Mouse (Mus musculus) cerebellum, postnatal 14 days (tissue): ENCODE measurements at regions not wholly inside any gene's neighbourhood (a gene's known extent, or its start where the extent isn't known, plus 50 kb on each side); places are given as distances from the start of the nearest gene placed in this dataset.

Experiments
- DNase-seq, 2 experiments: peaks; one replicate each; pipeline ENCODE4 v3.0.0; 2021; ENCODE audit warnings: mixed read lengths in 2 of 2

DNA sequence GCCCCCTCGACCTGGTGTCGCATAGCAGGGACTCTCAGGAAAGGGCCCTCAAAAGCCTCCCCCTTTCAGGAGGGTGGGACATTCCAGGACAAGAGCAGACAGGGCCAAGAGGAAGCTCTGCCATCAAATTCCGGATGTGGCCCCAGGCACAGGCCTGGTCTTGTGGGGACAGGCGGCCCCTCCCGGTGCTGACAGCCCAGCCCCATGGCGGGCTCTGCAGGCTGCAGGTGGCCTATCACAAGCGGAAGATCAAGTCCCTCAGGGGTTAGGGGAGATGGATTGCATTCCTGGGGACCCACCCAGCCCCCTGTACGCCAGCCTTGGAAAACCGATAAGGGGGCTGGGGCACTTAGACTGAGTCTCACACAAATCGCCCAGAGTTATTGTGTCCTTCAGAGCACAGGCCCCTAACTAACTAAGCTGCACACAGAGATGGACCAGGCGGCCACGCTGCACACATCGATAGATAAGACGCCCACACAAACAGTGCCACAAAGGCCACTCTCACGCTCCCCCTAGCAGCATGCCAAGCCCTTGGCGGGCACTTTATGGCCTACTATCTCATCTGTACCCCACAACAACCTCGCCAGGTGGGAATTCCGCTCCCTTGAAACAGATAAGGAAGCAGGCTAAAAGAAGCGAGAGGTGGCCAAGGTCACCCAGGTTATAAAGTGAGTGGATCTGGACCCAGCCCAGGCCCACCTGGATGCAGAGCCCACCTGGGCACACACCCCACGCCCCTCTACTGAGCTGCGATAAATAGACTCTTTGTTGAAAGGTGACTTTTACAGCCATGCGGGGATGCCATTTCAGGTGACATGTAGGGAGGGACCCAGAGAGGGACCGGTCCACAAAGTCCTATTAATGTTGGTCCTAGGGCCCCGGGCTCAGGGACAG lies 55.5 kb downstream of the Gm5294 start:
- DNase-seq, result no peak

GRCm38 (mm10) chr5:138881649-138882226 lies 61.9 kb downstream of the Gm5294 start:
- no peak for DNase-seq

- no peak for DNase-seq
These were observed 63.7 kb downstream of the Gm5294 start for GRCm38 (mm10) chr5:138883573-138883972.

DNA sequence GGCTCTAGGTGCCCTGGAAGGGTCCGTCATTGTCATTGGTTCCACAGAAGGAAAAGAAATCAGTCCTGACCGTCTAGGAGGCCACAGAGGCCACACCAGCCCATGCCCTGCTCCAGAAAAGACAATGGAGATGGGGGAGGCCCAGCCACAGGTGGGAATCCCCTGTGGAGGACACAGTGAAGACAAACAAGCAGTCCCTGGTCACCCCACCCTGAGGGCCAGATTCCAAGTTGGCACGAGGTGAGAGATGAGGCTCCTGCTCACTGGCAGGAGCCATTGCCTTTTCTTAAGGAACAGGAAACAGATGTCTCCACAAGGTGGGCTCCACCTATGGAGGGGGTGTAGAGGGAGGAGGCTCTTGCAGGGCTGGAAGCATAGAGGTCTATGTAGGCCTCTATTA lies 66.0 kb downstream of the Gm5294 start:
- no peak for DNase-seq

DNA sequence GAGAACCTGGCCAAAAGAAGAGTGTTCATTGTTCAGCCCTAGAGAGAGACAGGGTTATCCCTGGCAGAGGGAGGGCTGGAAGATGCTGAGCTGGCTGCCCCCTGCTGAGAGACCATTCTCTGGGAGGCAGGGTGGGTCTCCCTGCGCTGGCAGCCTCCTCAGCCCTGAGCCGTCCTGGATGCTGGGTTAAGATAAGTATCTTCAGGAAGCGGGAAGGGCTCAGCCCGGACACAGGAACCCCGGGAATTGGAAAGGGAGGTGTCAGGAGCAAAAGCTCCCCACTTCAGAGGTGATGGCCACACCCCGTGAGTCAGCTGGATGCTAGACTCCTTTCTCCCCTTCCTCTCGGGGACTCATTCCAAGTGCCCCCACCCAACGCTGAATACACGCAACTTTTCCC lies 68.9 kb downstream of the Gm5294 start:
- DNase-seq, result no peak

DNA sequence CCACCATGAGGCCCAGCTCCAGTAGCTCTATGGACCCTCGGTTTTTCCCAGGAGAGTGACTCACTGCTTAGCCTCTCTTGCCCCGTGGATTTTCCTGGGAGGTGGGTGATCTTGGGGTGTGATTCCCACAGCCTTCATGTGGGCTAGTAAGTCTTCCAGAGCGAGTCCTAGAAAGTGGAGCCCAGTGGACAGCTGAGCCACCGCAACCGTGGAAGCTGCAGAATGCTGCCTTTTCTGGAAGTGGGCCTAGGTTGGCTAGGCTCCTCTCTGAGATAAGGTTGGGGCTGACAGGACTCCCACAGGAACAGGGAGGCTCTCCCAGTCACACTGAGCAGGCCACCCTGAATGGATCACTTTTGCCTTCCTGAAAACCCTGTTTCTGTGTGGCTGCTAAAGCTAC lies 69.9 kb downstream of the Gm5294 start:
- no peak for DNase-seq

- peak in 1 of 2 experiments; percentile 30 for DNase-seq
These were observed 74.6 kb downstream of the Gm5294 start for GRCm38 (mm10) chr5:138894496-138894895.

DNA sequence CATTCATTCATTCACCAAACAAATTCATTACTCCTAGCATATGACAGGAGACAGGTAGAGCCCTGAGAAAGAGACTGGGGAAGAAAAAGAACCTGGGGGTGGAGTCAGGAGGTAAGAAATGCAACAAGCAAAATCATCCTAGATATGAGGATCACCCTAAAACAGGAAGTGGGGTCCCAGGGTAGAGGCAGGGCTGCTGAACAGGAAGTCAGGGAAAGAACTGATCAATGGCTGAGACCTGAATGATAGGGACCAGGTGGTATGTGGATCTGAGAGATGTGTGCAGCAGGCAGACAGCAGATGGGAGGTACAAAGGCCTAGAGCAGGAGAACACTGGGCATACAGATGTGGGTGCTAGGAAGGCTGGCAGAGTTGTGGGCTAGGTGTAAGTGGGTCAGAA lies 77.4 kb downstream of the Gm5294 start:
- no peak for DNase-seq

DNA sequence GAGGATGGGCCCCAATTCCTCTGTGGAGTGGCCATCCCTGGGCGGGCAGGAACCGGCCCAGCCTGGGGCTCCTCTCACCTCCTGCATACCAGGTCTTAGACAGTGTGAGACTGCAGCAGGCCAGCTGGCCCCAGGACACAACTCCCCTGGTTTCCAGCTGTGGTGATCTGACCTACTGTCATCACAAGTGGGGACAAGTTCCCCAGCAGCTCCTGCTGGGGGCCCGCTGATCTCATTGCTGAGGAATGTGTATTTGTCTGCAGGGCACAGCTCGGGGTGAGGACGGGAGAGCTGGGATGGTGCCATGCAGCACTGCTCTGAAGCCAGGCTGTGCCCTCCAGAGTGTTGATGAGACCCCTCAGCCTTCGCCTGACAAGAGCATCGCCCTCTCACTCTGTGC lies 78.6 kb downstream of the Gm5294 start:
- no peak for DNase-seq

DNA sequence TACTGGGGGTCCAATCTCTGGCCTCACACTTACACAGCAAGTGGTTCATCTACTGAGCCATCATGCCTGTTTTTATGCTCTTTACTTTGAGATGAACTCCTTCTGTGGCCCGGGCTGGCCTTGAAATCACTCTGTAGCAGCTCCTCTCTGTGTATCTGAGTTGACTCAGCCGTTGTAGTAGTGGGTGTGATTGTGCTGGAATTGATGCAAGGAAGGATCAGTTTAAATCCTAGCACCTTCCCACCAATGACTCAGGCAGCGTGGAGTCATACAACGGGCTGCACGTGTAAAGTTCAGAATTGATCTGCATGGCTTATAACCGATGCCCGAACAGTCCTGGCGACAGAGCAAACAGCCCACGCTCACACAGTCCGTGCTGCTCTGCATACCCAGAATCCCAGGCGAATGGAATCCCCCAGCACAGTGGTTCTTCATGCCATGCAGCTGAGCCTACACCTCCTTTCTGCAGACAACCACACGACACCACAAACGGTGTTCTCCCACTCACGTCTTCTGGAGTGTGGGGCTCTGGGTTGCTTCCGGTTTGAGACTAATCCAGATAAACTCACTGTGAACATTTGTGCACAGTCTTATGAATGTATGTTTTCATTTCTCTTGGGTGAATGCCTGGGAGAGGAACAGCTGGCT lies 81.2 kb downstream of the Gm5294 start:
- DNase-seq, result no peak

DNA sequence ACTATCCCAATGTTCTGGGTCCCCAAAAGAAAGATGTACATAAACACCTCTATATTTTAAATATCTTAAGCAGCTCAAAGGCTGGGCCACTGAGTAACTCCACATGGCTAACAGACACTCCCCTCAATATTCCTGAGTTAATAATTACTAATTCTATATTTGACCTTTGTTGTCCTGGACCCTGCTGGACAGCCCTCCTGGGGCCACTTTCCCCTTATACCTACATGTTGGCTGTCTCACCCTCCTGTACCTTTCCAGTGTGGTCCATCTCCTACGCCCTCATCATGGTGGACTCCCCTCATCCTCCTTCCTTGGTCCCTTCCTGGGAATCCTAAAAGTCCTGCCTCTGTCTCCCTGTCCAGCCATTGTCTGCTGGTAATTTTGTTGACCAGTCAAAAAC lies 82.4 kb downstream of the Gm5294 start:
- no peak for DNase-seq

GRCm38 (mm10) chr5:138911769-138912710 lies 85.1 kb downstream of the Pdgfa start:
- DNase-seq, result peak in 1 of 2 experiments; percentile 48

DNA sequence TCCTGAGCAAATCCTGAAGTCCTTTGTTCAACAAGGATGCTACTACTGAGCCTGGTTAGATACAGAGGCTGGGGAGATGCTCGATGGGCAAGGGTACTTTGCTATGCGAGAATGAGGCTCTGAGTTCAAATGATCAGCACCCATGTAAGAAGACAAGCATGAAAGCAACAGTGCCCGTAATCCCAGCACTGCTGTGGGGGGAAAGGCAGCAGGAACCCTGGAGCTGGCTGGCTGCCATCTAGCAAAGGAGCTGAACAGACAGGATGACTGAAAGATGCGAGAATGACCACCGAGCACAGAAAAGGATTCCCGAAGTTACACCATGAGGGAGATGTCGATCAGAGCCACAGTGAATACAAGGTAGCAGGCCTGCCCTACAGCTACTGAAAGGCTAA lies 84.5 kb downstream of the Pdgfa start:
- DNase-seq, result peak; percentile 45 to 68

- DNase-seq, result no peak
These were observed 82.1 kb downstream of the Pdgfa start for GRCm38 (mm10) chr5:138915068-138915467.

GRCm38 (mm10) chr5:138915496-138915895 lies 81.7 kb downstream of the Pdgfa start:
- peak; percentile 73 to 75 for DNase-seq

GRCm38 (mm10) chr5:138920156-138920845 lies 76.9 kb downstream of the Pdgfa start:
- DNase-seq, result peak; percentile 96 to 97

- peak; percentile 77 for DNase-seq
These were observed 75.1 kb downstream of the Pdgfa start for GRCm38 (mm10) chr5:138922116-138922515.
